Mouse (Mus musculus) midbrain, embryonic 12.5 days (tissue): Measurements from ENCODE around the gene Krtap11-1. TPM values are rescaled to one million over a fixed set of nuclear protein-coding genes. Genes with fewer than 3 reads are reported as not detected.
A peak's percentile ranks its signal among the peaks of the same experiment; 100 is the strongest.

Experiments
- ATAC-seq: fragments of 200-750 bp; cut with Nextera tagmentation; 2 replicates; pipeline ENCODE4 v1.8.0; 2017; ENCODE audit warnings: low read depth, moderate TSS enrichment, moderate library complexity; ENCODE audit not compliant: low FRiP score
- H3K27ac ChIP-seq: fragments of 300-500 bp; sonication (generic); replicated peaks from 2 replicates; pipeline ENCODE4 v1.5.1; 2016; ENCODE audit warnings: mild to moderate bottlenecking
- H3K27me3 ChIP-seq: fragments of 300-500 bp; sonication (generic); 2 replicates; pipeline ENCODE4 v1.6.1; 2016; ENCODE audit warnings: mild to moderate bottlenecking
- H3K36me3 ChIP-seq: fragments of 300-500 bp; sonication (generic); 2 replicates; pipeline ENCODE4 v1.6.1; 2016
- H3K4me1 ChIP-seq: fragments of 300-500 bp; sonication (generic); 2 replicates; pipeline ENCODE4 v1.6.1; 2016
- H3K4me2 ChIP-seq: fragments of 300-500 bp; sonication (generic); replicated peaks from 2 replicates; pipeline ENCODE4 v1.6.1; 2016; ENCODE audit warnings: mild to moderate bottlenecking, moderate library complexity
- H3K4me3 ChIP-seq: fragments of 300-500 bp; sonication (generic); 2 replicates; pipeline ENCODE4 v1.5.1; 2016; ENCODE audit warnings: mild to moderate bottlenecking
- H3K9ac ChIP-seq: fragments of 300-500 bp; sonication (generic); replicated peaks from 2 replicates; pipeline ENCODE4 v1.6.1; 2016; ENCODE audit warnings: mild to moderate bottlenecking, moderate library complexity
- H3K9me3 ChIP-seq: fragments of 300-500 bp; sonication (generic); 2 replicates; pipeline ENCODE4 v1.6.1; 2016; ENCODE audit warnings: mild to moderate bottlenecking
- WGBS: fragments of 180-500 bp; shearing (Covaris S2); methylation state at CpG from one replicate; pipeline ENCODE4 v1.1.7; 2016; 5-methylcytosine and 5-hydroxymethylcytosine counted together
- polyA plus RNA-seq: library from polyadenylated mRNA; unstranded; fragments of >200 nt; fragmentation: Nextera tagmentation; extraction: Ambion mirVana; gene quantifications from 2 replicates; pipeline ENCODE4 v1.2.1, GENCODE M21; 2016

Krtap11-1 gene
- polyA plus RNA-seq = not detected in 2 replicates

DNA sequence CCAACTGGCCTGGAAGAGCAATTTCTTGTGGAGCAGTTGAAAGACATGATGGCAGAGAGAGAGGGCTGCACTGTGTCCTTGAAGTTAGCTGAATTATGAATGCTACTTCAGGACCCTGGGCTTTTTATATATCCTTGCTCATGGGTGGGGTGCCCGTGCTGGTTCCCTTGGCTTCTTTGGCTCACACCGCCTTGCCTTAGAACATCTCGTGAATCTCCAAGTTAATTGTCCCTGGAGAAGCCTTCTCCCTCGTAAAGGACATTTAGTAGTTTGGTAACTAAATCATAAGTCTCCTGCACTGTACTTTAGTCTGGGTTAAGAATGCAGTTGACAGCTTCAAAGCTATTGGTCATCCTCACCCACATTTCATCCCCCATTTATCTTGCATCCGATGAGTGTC, at the start of gene Krtap11-1:
Gene Krtap11-1, minus strand, starts transcription at position 101 of the 400 bp plus-strand sequence.
- H3K36me3 ChIP-seq = no peaks in the 10 kb centered on the region
- no peaks in the 10 kb centered on the region for H3K9me3 ChIP-seq
- no peak within 1 kb of the TSS for H3K27ac ChIP-seq
- no peaks in the 10 kb centered on the region for H3K4me1 ChIP-seq
- ATAC-seq = no peak
- H3K9ac ChIP-seq = no peak within 1 kb of the TSS
- H3K4me2 ChIP-seq = no peak within 1 kb of the TSS
- no peak within 1 kb of the TSS for H3K4me3 ChIP-seq
- 92% methylated on average over 5 of the region's 5 CpGs for WGBS
- no peaks in the 10 kb centered on the region for H3K27me3 ChIP-seq

DNA sequence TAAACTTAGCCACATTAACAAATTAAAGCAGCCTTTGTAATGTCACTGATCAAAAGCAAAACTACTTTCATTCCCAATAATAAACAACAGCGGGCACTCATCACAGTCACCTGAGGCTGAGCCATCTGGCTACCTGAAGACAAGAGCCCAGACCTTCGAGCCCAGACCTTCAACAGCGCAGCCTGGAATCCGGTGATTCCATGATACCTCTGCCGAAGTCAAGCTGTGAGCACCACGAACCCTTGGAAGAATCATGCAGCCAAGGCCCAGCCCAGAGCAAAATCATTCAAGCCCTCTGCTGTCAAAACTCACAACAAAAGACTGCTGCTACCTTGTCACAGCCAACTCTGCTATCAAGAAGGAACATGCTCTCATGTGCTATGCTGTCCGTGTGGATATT, 47.2 kb upstream of the Krtap11-1 start:
- Histone ChIP-seq H3K9me3 (no peaks in the 10 kb centered on the region), H3K4me2 (no peak overlapping the region), H3K27me3 (no peaks in the 10 kb centered on the region), H3K9ac (no peak overlapping the region), H3K27ac (no peak overlapping the region), H3K4me3 (no peak overlapping the region), H3K36me3 (no peaks in the 10 kb centered on the region), H3K4me1 (no peaks in the 10 kb centered on the region)
- WGBS = 89% methylated on average over 7 of the region's 7 CpGs
- ATAC-seq = no peak

DNA sequence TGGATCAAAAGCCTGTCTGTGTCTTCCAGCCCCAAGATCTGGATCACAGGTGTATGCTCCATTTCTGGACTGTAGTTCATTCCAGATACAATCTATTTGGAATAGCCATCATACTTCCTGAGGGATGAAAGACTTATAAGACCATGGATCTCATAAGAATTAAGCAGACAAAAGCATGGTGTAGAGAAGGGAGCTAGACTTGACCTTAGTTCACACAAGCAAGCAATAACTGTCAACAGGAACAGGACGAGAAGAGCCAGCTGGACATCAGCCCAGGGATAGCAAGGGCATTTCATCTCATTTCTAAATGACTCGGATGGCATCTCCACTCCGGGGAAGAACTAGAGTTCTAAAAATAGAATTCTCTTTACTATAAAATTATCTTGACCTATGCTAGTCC, 46.3 kb upstream of the Krtap11-1 start:
- no peak overlapping the region for H3K27ac ChIP-seq
- no peaks in the 10 kb centered on the region for H3K36me3 ChIP-seq
- H3K9me3 ChIP-seq = no peaks in the 10 kb centered on the region
- H3K27me3 ChIP-seq = no peaks in the 10 kb centered on the region
- no peak overlapping the region for H3K4me3 ChIP-seq
- H3K4me1 ChIP-seq = no peaks in the 10 kb centered on the region
- no peak overlapping the region for H3K9ac ChIP-seq
- H3K4me2 ChIP-seq = no peak overlapping the region
- 85% methylated on average over 3 of the region's 3 CpGs for WGBS
- ATAC-seq = no peak

DNA sequence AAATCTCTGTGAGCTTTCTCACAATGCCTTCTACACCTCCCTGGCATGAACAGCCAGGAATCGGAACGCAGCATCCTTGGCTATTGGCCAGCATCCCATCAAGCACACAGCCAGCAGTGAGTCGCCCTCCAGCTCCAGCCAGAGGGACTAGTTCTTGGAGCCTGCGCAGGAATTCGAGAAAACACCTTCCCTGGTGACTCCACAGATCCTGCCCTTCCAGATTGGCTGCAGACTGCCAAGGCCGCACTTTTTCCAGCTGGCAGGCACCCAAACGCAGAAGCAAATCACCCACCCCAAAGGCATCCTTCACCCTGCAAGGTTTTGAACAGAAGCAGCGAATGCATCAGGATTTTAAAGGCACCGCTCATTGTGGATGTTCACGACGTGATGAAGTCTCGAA, 42.7 kb upstream of the Krtap11-1 start:
- ATAC-seq = no peak
- WGBS = 88% methylated on average over 12 of the region's 12 CpGs

DNA sequence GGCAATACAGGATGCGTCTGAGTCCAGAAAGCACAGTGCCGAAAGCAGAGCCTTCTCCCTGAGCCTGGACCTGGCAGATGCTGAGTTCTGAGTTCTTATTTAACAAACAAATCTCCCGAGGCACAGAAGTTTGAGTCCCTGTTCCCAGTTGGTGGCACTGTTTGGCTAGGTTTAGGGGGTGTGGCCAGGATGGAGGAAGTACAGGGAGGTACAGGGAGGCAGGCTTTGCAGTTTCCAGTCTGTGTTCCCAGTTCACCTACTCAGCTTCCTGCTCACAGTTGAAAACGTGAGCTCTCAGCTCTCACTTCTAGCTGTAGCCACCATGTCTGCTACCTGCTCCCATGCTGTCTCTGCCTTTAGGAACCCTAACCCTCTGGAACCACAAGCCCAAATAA, 37.8 kb upstream of the Krtap11-1 start:
- WGBS = 77% methylated on average over 4 of the region's 4 CpGs
- Histone ChIP-seq H3K9ac (no peak overlapping the region), H3K27me3 (no peaks in the 10 kb centered on the region), H3K4me3 (no peak overlapping the region), H3K27ac (no peak overlapping the region), H3K4me2 (no peak overlapping the region), H3K36me3 (no peaks in the 10 kb centered on the region), H3K9me3 (no peaks in the 10 kb centered on the region), H3K4me1 (no peaks in the 10 kb centered on the region)
- no peak for ATAC-seq

More for the DNA sequence above, 42.7 kb upstream of the Krtap11-1 start:
- Histone ChIP-seq H3K9me3 (no peaks in the 10 kb centered on the region), H3K4me3 (no peak overlapping the region), H3K9ac (no peak overlapping the region), H3K4me1 (no peaks in the 10 kb centered on the region), H3K27ac (no peak overlapping the region), H3K36me3 (no peaks in the 10 kb centered on the region), H3K4me2 (no peak overlapping the region), H3K27me3 (no peaks in the 10 kb centered on the region)

DNA sequence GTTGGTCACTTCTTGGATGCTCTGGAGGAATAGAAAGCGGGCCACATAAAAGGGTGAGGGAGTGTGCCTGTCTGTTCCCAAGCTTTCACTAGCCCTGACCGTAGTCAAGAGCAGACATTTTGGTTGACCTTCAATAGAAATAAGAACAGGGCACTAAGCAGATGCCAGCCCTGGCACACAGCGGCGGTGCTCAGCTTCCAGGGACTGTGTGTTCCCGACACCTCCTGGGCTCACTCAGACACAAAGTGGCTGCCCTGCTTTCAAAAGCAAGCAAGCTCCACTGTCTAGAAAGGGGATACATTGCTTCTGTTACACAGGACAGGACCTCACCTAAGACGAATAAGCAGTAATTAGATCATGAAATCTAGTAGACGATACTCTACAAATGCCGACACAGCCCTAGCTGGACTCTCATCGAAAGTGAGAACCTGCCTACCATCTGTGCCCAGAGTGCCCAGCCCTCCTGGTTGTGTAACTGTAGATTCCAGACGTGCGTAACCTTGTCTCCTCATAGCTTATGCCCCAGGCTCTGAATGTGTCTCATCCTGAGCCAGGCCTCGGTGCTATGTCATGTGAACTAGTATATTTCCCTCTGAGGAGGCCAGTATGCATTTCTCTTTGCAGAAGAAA, 37.3 kb upstream of the Krtap11-1 start:
- no peaks in the 10 kb centered on the region for H3K27me3 ChIP-seq
- no peak overlapping the region for H3K27ac ChIP-seq
- H3K36me3 ChIP-seq = no peaks in the 10 kb centered on the region
- H3K4me2 ChIP-seq = no peak overlapping the region
- no peaks in the 10 kb centered on the region for H3K4me1 ChIP-seq
- H3K9ac ChIP-seq = no peak overlapping the region
- no peak overlapping the region for H3K4me3 ChIP-seq
- no peaks in the 10 kb centered on the region for H3K9me3 ChIP-seq
- WGBS = 91% methylated on average over 12 of the region's 12 CpGs
- ATAC-seq = no peak

DNA sequence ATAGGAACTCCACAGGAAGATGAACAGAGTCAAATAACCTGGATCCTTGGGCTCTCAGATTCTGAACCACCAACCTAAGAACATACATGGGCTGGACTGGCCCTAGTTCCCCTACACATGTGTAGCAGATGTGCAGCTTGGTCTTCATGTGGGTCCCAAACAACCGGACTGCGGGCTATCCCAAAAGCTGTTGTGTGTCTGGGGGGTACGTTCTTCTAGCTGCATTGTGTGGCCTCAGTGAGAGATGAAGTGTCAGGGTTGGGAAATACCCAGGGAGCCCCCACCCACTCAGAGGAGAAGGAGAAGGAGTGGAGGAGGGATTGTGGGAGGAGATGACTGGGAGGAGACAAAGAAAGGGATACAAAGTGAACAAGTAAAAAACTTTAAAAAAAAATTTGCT, 36.0 kb upstream of the Krtap11-1 start:
- H3K36me3 ChIP-seq = no peaks in the 10 kb centered on the region
- no peak for ATAC-seq
- H3K27ac ChIP-seq = no peak overlapping the region
- H3K9ac ChIP-seq = no peak overlapping the region
- WGBS = 86% methylated on average over 3 of the region's 3 CpGs
- no peaks in the 10 kb centered on the region for H3K9me3 ChIP-seq
- H3K4me3 ChIP-seq = no peak overlapping the region
- H3K27me3 ChIP-seq = no peaks in the 10 kb centered on the region
- no peak overlapping the region for H3K4me2 ChIP-seq
- H3K4me1 ChIP-seq = no peaks in the 10 kb centered on the region

DNA sequence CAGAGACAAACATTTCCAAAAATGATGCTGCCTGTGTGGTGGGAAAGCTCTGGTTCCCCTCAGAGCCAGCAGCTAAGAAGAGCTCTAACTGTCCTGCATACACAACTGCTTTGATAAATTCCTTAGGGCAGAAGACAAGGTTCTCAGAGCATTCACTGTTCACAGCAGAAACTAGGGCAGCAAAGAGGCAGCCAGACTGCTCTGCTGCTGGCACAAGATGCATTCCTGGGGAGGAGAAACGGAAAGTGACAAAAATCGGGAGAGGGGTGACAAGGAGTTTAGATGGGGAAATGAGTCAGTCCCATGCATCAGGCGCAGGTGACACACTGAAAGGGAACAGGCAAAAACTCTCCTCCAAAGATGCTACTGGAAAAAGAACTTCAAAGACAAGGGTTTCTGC, 16.2 kb upstream of the Krtap11-1 start:
- no peak for ATAC-seq
- Histone ChIP-seq H3K36me3 (no peaks in the 10 kb centered on the region), H3K4me1 (peaks cover 8% of the 10 kb centered on the region; the same call in 1 of the 2 replicates), H3K4me2 (no peak overlapping the region), H3K27ac (no peak overlapping the region), H3K9ac (no peak overlapping the region), H3K27me3 (no peaks in the 10 kb centered on the region), H3K4me3 (no peak overlapping the region), H3K9me3 (0 out of 2 replicates have a peak, but pooled peaks cover 7% of the 10 kb centered on the region)
- WGBS = 84% methylated on average over 3 of the region's 3 CpGs

DNA sequence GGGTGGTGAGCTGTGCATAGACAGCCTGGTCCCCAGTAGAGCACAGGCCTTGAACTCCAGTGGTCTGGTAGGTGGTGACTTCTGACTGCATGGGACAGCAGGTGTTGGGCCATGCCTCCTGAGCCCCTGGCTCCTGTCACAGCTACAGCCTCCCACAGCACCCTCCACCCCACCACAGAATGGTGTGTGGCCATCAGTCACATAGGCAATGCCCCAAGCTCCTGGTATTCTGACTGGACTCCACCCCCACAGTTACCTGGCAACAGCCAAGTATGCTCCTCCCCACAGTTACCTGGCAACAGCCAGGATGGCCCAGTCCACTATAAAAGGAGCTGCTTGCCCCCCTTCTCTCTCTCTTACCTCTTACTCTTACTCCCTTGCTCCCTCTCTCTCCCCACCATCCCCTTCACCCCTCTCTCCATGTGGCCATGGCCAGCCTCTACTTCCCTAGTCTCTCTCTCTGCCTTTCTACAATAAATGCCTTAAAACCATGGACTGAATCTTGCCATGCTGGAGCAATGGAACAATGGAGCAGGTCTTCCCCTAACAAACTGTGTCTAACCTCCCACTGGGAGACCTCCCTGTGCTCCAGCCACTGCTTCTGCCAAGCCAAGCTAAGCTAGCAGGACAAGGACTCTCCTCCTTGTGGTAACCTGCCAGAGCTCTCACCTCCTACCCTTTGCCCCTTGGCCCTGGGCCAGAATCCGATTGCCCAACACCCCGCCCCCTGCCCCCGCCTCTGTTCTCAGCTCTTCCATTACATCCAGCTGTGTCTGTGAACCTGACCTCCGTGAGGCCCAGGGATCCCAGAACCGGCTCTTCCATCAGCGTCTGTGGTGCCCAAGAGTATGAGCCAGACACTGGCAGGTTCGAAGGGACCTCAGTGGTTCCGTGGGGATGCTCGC, 14.9 kb upstream of the Krtap11-1 start:
- Histone ChIP-seq H3K9me3 (no peaks in the 10 kb centered on the region), H3K4me2 (no peak overlapping the region), H3K27ac (no peak overlapping the region), H3K36me3 (no peaks in the 10 kb centered on the region), H3K4me1 (peaks cover 8% of the 10 kb centered on the region; the same call in 1 of the 2 replicates), H3K27me3 (no peaks in the 10 kb centered on the region), H3K9ac (no peak overlapping the region), H3K4me3 (no peak overlapping the region)
- ATAC-seq = peak; percentile 39; the same call in 1 of the 2 replicates
- 72% methylated on average over 9 of the region's 9 CpGs for WGBS

DNA sequence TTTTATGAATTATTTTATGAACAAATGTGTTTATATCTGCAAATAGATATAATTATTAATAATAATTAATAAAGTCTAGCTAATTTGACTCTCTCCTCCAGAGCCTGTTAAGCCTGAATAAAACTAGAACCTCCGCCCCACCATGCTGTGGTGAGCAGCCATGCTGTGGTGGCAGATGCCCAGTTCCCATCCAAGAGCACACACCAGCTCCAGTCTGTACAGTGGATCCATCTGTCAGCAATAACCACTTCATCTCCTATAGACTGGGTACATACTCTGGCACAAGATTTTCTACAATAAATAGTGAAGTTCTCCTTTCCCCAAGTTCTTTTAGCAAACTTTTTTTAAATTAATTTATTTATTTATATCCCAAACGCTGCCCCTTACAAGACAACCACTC, 10.7 kb upstream of the Krtap11-1 start:
- Histone ChIP-seq H3K36me3 (no peaks in the 10 kb centered on the region), H3K4me1 (peaks cover 8% of the 10 kb centered on the region; the same call in 1 of the 2 replicates), H3K27me3 (no peaks in the 10 kb centered on the region), H3K27ac (no peak overlapping the region), H3K9me3 (no peaks in the 10 kb centered on the region), H3K4me3 (no peak overlapping the region), H3K4me2 (no peak overlapping the region), H3K9ac (no peak overlapping the region)
- ATAC-seq = no peak
- 87% methylated on average over 2 of the region's 2 CpGs for WGBS

DNA sequence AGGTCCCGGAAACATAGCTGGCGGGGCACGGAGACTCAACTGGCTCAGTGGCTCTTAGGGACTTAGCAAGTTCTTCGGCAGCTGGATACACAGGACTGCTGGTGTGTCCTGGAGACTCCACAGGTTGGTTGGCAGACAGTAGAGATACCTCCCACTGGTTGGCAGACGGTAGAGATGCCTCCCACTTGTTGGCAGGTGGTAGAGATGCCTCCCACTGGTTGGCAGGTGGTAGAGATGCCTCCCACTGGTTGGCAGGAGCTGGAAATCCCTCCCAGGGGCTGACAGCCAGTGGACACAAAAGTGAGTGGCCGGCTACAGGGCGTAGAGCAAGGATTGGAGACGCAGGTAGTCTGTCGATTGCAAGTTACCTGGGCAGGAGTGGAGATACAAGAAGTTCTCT, 467 bp downstream of the Krtap11-1 start:
- no peak overlapping the region for H3K4me3 ChIP-seq
- no peaks in the 10 kb centered on the region for H3K27me3 ChIP-seq
- H3K27ac ChIP-seq = no peak overlapping the region
- no peak for ATAC-seq
- WGBS = 92% methylated on average over 9 of the region's 9 CpGs
- H3K4me1 ChIP-seq = no peaks in the 10 kb centered on the region
- no peak overlapping the region for H3K9ac ChIP-seq
- no peaks in the 10 kb centered on the region for H3K9me3 ChIP-seq
- no peaks in the 10 kb centered on the region for H3K36me3 ChIP-seq
- no peak overlapping the region for H3K4me2 ChIP-seq

DNA sequence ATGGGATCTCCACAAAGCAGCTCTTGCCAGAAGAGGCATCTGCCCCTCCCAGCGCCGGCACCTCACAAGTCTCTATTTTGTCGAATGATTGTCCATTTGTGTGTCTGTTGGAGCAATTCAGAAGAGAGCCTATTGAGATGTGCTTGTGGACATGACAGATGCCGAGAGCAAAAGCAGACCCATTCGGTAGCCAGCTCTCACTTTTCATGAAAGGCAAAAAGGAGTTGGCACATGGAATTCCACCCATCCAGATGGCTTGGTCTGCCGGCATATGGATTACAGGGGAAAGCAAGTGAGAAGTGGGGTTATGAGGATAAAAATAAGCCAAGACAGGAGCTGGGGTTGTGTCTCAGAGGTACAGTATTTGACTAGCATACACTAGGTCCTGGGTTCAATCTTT, 1.8 kb downstream of the Krtap11-1 start:
- H3K27me3 ChIP-seq = no peaks in the 10 kb centered on the region
- no peaks in the 10 kb centered on the region for H3K36me3 ChIP-seq
- H3K4me3 ChIP-seq = no peak overlapping the region
- H3K9me3 ChIP-seq = no peaks in the 10 kb centered on the region
- 85% methylated on average over 6 of the region's 6 CpGs for WGBS
- no peak overlapping the region for H3K9ac ChIP-seq
- no peak overlapping the region for H3K4me2 ChIP-seq
- no peaks in the 10 kb centered on the region for H3K4me1 ChIP-seq
- H3K27ac ChIP-seq = no peak overlapping the region
- ATAC-seq = no peak
